17 mouse cellular contexts compared by ENCODE assay signal in the genomic region with DNA sequence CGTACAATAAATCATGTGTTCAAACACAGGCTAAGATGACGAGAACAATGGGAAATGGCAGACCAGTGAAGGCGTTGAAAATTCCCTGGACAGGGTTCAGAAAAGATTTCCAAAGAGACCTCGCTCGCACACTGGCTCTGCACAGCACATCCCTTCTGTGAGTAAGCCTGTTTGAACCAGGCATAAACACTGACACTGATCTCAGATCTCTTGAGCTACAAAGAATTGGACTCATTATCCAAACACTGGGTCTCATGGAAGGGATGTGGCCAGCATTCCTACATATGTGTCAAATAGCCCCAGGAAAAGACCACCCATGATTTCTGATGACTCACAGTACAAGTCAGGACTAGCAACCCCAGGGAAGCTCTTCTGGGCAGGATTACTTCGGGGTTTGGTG. TPM values are rescaled to one million over a fixed set of nuclear protein-coding genes. Genes with fewer than 3 reads are reported as not detected.
A peak's percentile ranks its signal among the peaks of the same experiment; 100 is the strongest.
DNase-seq lines count a peak whose midpoint lies in the region; ATAC-seq lines count a peak whose summit lies in the region.
"Had no signal": no experiment of that assay in that cellular context is flagged by ENCODE, and none has a peak within 500 bp of the region (broad histone marks: within the 10 kb centered on the region; RNA-seq: fewer than 3 reads in every experiment).

No protein-coding gene starts in this region.

- no peaks in the 10 kb centered on the region for H3K36me3 ChIP-seq in forebrain, embryonic 14.5 days (ENCODE audit: control insufficient read depth, insufficient read depth, low read length)
- no peaks in the 10 kb centered on the region for H3K36me3 ChIP-seq in forebrain, embryonic 11.5 days (ENCODE audit: control insufficient read depth, insufficient read depth, low read length)
- H3K36me3 ChIP-seq in lung, embryonic 16.5 days (ENCODE audit: control insufficient read depth, insufficient read depth, low read length), result no peaks in the 10 kb centered on the region
- H3K36me3 ChIP-seq in embryonic facial prominence, embryonic 15.5 days, result no peaks in the 10 kb centered on the region
- no peaks in the 10 kb centered on the region for H3K36me3 ChIP-seq in stomach, embryonic 15.5 days
- H3K36me3 ChIP-seq: forebrain, embryonic 10.5 days; heart, embryonic 13.5 days; liver, embryonic 15.5 days had no signal

- DNase-seq in forebrain, embryonic 14.5 days (ENCODE audit: low spot score), result peak; percentile 13
- DNase-seq in forebrain, embryonic 11.5 days (ENCODE audit: low spot score), result no peak
- no peak for DNase-seq in lung, postnatal 14 days
- no peak for DNase-seq in testis, postnatal 10 days (ENCODE audit: low spot score)
- no peak for DNase-seq in kidney, postnatal 14 days
- DNase-seq: adrenal gland, adult 2 months; B cell, adult 2 months; cerebellum, postnatal 36 days; gastrocnemius, postnatal 14 days had no signal

- ATAC-seq in forebrain, embryonic 14.5 days, result no peak
- no peak for ATAC-seq in forebrain, embryonic 11.5 days (replicated peaks; ENCODE audit: low FRiP score)
- ATAC-seq in lung, embryonic 16.5 days (ENCODE audit: low read depth), result peak; percentile 92
- ATAC-seq in embryonic facial prominence, embryonic 15.5 days (ENCODE audit: insufficient number of reproducible peaks, low FRiP score, low TSS enrichment, low read depth), result peak; percentile 69; the same call in 1 of the 2 replicates
- ATAC-seq in stomach, embryonic 15.5 days (ENCODE audit: insufficient read depth, low FRiP score, low read depth), result peak; percentile 58; the same call in 1 of the 2 replicates
- ATAC-seq: hindbrain, embryonic 16.5 days had no signal

- no peak overlapping the region for H3K9ac ChIP-seq in forebrain, embryonic 14.5 days (ENCODE audit: low read length)
- no peak overlapping the region for H3K9ac ChIP-seq in forebrain, embryonic 11.5 days (ENCODE audit: low read length)
- H3K9ac ChIP-seq in lung, embryonic 16.5 days (ENCODE audit: low read length), result no peak overlapping the region
- no peak overlapping the region for H3K9ac ChIP-seq in embryonic facial prominence, embryonic 15.5 days
- H3K9ac ChIP-seq in stomach, embryonic 15.5 days, result no peak overlapping the region
- H3K9ac ChIP-seq: heart, embryonic 13.5 days; liver, embryonic 15.5 days had no signal

- no peak overlapping the region for H3K27ac ChIP-seq in forebrain, embryonic 14.5 days (ENCODE audit: low read depth, low read length)
- H3K27ac ChIP-seq in forebrain, embryonic 11.5 days (ENCODE audit: low read depth, low read length), result no peak overlapping the region
- no peak overlapping the region for H3K27ac ChIP-seq in lung, embryonic 16.5 days (ENCODE audit: low read length)
- H3K27ac ChIP-seq in embryonic facial prominence, embryonic 15.5 days (replicated peaks), result no peak overlapping the region
- H3K27ac ChIP-seq in stomach, embryonic 15.5 days, result peak overlapping the region; percentile 51; the same call in 1 of the 2 replicates
- H3K27ac ChIP-seq: forebrain, embryonic 10.5 days; heart, embryonic 13.5 days; liver, embryonic 15.5 days had no signal

- H3K4me2 ChIP-seq in forebrain, embryonic 14.5 days (ENCODE audit: low read length), result no peak overlapping the region
- H3K4me2 ChIP-seq in forebrain, embryonic 11.5 days (ENCODE audit: low read depth, low read length, severe bottlenecking), result no peak overlapping the region
- no peak overlapping the region for H3K4me2 ChIP-seq in lung, embryonic 16.5 days (ENCODE audit: low read depth, low read length)
- no peak overlapping the region for H3K4me2 ChIP-seq in embryonic facial prominence, embryonic 15.5 days (replicated peaks)
- no peak overlapping the region for H3K4me2 ChIP-seq in stomach, embryonic 15.5 days
- H3K4me2 ChIP-seq: heart, embryonic 13.5 days; liver, embryonic 15.5 days had no signal

- H3K4me1 ChIP-seq in forebrain, embryonic 14.5 days (ENCODE audit: control insufficient read depth, insufficient read depth, low read length), result 0 out of 2 replicates have a peak, but pooled peaks cover 2% of the 10 kb centered on the region
- no peaks in the 10 kb centered on the region for H3K4me1 ChIP-seq in forebrain, embryonic 11.5 days (replicated peaks; ENCODE audit: control insufficient read depth, insufficient read depth, low read length)
- H3K4me1 ChIP-seq in lung, embryonic 16.5 days (replicated peaks; ENCODE audit: control insufficient read depth, insufficient read depth, low read length), result peaks cover 9% of the 10 kb centered on the region
- H3K4me1 ChIP-seq in embryonic facial prominence, embryonic 15.5 days, result no peaks in the 10 kb centered on the region
- 0 out of 2 replicates have a peak, but pooled peaks cover 3% of the 10 kb centered on the region for H3K4me1 ChIP-seq in stomach, embryonic 15.5 days
- H3K4me1 ChIP-seq: liver, embryonic 15.5 days had no signal

- no peaks in the 10 kb centered on the region for H3K9me3 ChIP-seq in forebrain, embryonic 14.5 days (replicated peaks; ENCODE audit: control insufficient read depth, low read length)
- no peaks in the 10 kb centered on the region; the same call in 1 of the 2 replicates for H3K9me3 ChIP-seq in forebrain, embryonic 11.5 days (ENCODE audit: control insufficient read depth, low read length)
- H3K9me3 ChIP-seq in lung, embryonic 16.5 days (ENCODE audit: control insufficient read depth, low read length), result no peaks in the 10 kb centered on the region
- no peaks in the 10 kb centered on the region for H3K9me3 ChIP-seq in embryonic facial prominence, embryonic 15.5 days (replicated peaks)
- no peaks in the 10 kb centered on the region for H3K9me3 ChIP-seq in stomach, embryonic 15.5 days
- H3K9me3 ChIP-seq: forebrain, embryonic 10.5 days; heart, embryonic 13.5 days; liver, embryonic 15.5 days had no signal

- H3K4me3 ChIP-seq in forebrain, embryonic 14.5 days (ENCODE audit: low read depth, low read length), result no peak overlapping the region
- H3K4me3 ChIP-seq in forebrain, embryonic 11.5 days (ENCODE audit: low read depth, low read length), result no peak overlapping the region
- no peak overlapping the region for H3K4me3 ChIP-seq in lung, embryonic 16.5 days (ENCODE audit: low read length)
- no peak overlapping the region for H3K4me3 ChIP-seq in embryonic facial prominence, embryonic 15.5 days (replicated peaks)
- no peak overlapping the region for H3K4me3 ChIP-seq in stomach, embryonic 15.5 days (replicated peaks)
- H3K4me3 ChIP-seq: forebrain, embryonic 10.5 days; heart, embryonic 13.5 days; liver, embryonic 15.5 days had no signal

- WGBS in forebrain, embryonic 14.5 days, result 66% methylated on average over 6 of the region's 6 CpGs
- 75% methylated on average over 6 of the region's 6 CpGs for WGBS in forebrain, embryonic 11.5 days
- 43% methylated on average over 6 of the region's 6 CpGs for WGBS in lung, embryonic 16.5 days
- WGBS in embryonic facial prominence, embryonic 15.5 days, result 38% methylated on average over 6 of the region's 6 CpGs
- 37% methylated on average over 6 of the region's 6 CpGs for WGBS in stomach, embryonic 15.5 days

- no peaks in the 10 kb centered on the region for H3K27me3 ChIP-seq in forebrain, embryonic 14.5 days (replicated peaks; ENCODE audit: control insufficient read depth, insufficient read depth, low read length)
- no peaks in the 10 kb centered on the region for H3K27me3 ChIP-seq in forebrain, embryonic 11.5 days (ENCODE audit: control insufficient read depth, insufficient read depth, low read length)
- no peaks in the 10 kb centered on the region for H3K27me3 ChIP-seq in lung, embryonic 16.5 days (ENCODE audit: control insufficient read depth, insufficient read depth, low read depth, low read length)
- H3K27me3 ChIP-seq in embryonic facial prominence, embryonic 15.5 days, result no peaks in the 10 kb centered on the region
- H3K27me3 ChIP-seq in stomach, embryonic 15.5 days (replicated peaks), result no peaks in the 10 kb centered on the region
- H3K27me3 ChIP-seq: heart, embryonic 13.5 days had no signal

RNA-seq across cellular contexts. Expression of a gene that starts 16.3 kb away (rescaled TPM):
- polyA plus RNA-seq in forebrain, embryonic 14.5 days (2014; fragmentation: Nextera tagmentation; extraction: Ambion mirVana), result not detected in 2 replicates
- polyA plus RNA-seq in forebrain, embryonic 11.5 days (2014; fragmentation: Nextera tagmentation; extraction: Ambion mirVana), result not detected in 2 replicates
- polyA plus RNA-seq in lung, embryonic 16.5 days (2015; fragmentation: Nextera tagmentation; extraction: Ambion mirVana), result 0.21 and 0.28 TPM in 2 replicates
- 0.08 and 0.13 TPM in 2 replicates for polyA plus RNA-seq in embryonic facial prominence, embryonic 15.5 days (2015; fragmentation: Nextera tagmentation; extraction: Ambion mirVana)
- polyA plus RNA-seq in stomach, embryonic 15.5 days (2015; fragmentation: Nextera tagmentation; extraction: Ambion mirVana), result not detected in 2 replicates
- polyA plus RNA-seq: adrenal gland, adult 2 months; forebrain, embryonic 10.5 days; hindbrain, embryonic 16.5 days; spleen, adult 2 months had no signal

Comparison
In these comparisons a context has a peak if more than half of its experiments do, and no peak if none do; other contexts are left out.
1. ATAC-seq: peak in lung, embryonic 16.5 days (single experiment), embryonic facial prominence, embryonic 15.5 days (single experiment) and stomach, embryonic 15.5 days (single experiment); none in forebrain, embryonic 14.5 days (single experiment) and forebrain, embryonic 11.5 days (single experiment).